Mouse (Mus musculus) kidney, postnatal 36 days (tissue): ENCODE data around the gene Olfr777.
"Not testable (repeated sequence)": the region's sequence is repeated elsewhere in the genome, so short reads cannot be mapped to it uniquely, and the experiment has no call there.

ENCODE experiments used
- DNase-seq, 2 experiments: peaks; one replicate each; pipeline ENCODE4 v3.0.0; 2021 to 2022; ENCODE audit warnings: mixed read lengths in 2 of 2

The Olfr777 gene

DNA sequence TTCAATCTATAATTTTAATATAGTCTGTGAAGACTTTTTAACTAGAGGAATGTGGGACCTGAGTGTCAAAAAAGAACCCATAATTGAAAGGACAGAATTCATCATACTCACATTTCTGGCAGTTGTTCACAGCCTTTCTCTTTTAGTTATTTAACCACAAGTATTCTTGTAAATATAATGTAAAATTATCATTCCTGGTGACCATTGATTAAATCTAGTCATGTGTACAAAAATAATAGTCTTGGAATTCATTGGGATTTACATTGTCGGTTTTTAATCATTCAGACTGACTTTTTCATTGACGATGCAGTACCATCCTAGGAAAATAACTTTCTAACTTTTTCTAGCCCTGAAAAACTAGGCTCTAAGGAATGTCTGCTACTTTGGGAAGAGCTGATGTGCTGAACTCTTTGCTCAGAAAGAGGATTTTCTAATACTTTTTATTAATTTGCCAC, at the start of gene Olfr777:
Olfr777 (minus strand) TSS at position 405 of the 455 bp plus-strand sequence.
- DNase-seq = no peak

DNA sequence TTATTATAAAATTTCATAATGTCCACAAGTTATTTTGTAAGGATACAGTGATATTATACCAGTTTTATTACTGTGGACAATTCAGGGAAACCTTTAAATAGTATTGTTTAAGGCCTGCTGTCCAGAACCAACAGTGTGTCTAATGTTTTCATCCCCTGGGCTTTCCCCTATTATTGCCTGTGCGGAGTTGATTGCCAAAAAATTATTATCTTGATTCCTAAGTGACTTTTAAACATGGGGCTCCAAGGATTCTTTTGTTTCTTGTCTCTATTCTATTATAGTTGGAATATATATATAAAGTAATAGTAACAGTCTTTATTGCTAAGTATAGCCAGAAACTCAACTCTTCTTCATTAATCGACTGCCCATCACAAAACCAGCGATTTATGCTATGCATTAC, 46.5 kb upstream of the Olfr777 start, which contains the start of gene Olfr780:
Olfr780 (plus strand) TSS at position 301 of the 400 bp plus-strand sequence.
- DNase-seq = no peak

DNA sequence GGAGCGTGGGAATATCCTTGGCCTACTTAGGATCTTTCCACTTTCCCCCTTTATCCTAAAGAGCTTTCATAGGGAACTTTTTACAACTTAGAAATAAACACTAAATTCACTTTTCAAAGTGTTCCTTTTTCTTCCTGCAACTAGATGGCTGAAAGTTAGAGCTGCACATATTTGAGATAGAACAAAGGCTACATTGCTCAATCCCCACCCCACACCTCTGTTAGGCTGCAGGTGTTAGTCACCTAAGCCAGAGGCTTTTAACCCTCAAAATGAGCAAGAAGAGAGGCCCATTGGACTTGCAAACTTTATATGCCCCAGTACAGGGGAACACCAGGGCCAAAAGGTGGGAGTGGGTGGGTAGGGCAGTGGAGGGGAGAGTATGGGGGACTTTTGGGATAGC, 42.2 kb upstream of the Olfr777 start:
- DNase-seq = not testable (repeated sequence)

DNA sequence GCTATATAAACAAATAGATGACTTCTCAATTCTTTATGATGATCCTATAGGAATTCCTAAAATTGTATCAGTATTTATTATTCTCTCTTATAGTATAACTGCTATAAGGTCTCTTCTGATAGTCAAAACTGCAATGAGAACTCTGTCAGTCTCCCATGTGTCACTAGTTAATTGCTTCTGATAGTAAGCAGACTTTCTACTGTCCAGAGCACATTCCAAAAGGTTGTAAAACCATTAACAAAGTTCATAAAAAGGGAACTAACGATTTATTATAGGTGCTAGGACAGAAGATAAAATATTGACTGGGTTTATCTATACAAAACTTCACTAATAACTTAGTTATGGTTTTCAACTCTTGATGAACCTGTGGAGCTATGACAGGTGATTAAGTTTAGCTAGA, 41.7 kb upstream of the Olfr777 start:
- DNase-seq = not testable (repeated sequence)

DNA sequence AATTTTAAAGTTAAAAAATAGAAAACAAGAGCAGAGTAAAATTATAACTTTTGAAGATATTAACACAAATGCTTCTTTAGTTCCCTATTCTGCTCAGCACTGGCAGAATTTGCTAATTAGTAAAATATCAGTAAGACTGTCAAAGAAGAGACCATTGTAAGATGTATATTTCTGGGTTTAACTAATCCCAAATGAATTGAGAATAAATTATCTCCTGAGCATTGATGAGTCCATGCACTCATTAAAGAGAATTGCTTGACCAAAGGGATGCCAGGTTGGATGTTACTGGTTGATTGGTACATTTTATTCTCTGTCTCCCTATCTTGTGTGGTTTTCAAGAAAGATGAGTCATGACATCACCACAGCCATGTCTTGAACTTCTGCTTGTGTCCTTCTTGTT, 12.5 kb downstream of the Olfr777 start, which contains the start of gene Olfr776:
Olfr776 (plus strand) TSS at position 301 of the 400 bp plus-strand sequence.
- no peak for DNase-seq

DNA sequence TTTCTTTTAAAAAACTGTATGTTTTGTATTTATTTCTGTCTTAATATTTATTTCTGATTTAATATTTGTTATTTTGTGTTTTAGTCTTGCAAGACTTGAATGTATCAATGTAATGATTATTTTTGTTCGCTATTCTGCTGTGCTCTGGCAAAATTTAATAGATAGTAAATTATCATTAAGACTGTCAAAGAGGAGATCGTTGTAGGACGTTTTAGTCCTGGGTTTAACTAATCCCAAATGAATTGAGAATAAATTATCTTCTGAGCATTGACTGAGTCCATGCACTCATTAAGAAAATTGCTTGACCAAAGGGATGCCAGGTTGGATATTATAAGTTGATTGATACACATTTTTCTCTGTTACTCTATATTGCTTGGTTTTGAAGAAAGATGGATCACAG, 23.2 kb downstream of the Olfr777 start, which contains the start of gene Olfr775:
Olfr775 (plus strand) TSS at position 301 of the 400 bp plus-strand sequence.
- DNase-seq = no peak

DNA sequence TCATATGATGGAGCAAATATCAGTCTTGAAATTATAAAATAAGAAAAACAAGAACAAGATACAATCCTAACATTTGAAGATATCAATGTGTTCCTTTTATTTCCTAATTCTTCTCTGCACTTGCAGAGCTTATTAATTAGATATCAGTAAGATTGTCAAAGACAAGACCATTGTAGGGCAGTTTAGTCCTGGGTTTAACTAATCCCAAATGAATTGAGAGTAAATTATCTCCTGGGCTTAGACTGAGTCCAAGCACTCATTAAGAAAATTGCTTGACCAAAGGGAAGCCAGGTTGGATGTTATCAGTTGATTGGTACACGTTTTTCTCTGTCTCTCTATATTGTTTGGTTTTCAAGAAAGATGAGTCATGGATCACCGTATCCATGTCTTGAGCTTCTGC, 35.4 kb downstream of the Olfr777 start, which contains the start of gene Olfr774:
Olfr774 (plus strand) TSS at position 301 of the 400 bp plus-strand sequence.
- DNase-seq = no peak

DNA sequence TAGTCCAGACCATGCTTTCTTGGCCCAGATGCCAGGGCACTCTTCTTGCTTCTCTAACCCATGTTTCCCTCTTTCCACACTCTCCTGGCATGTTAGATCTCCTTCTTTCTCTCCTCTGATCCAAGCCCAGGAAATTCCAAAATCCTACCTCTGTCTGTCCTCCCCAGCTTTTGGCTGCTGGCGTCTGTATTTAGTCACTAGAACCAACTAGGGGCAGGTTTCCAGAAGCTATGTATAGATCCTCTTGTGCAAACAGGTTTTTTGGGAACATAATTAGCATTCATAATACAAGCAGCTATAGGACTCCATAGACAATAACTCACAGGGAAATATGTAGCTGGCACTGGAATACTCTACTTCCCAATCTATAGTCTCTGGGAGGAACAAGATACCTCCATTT, 40.5 kb downstream of the Olfr777 start:
- no peak for DNase-seq
